Mouse (Mus musculus): ENCODE measurements around the gene Mroh2a. TPM values are rescaled to one million over a fixed set of nuclear protein-coding genes. Genes with fewer than 3 reads are reported as not detected.

Mroh2a gene
- polyA plus RNA-seq, 1 experiment from 2014 or later, result 1.3 TPM

- no peaks in the 10 kb centered on the region for H3K4me1 ChIP-seq
- no peak overlapping the region for H3K4me2 ChIP-seq (replicated peaks)
- H3K27me3 ChIP-seq, result no peaks in the 10 kb centered on the region
- no peak overlapping the region for H3K4me3 ChIP-seq
- H3K9ac ChIP-seq, result no peak overlapping the region
- peaks cover 79% of the 10 kb centered on the region for H3K9me3 ChIP-seq (replicated peaks)
- H3K36me3 ChIP-seq, result no peaks in the 10 kb centered on the region
- H3K27ac ChIP-seq, result no peak overlapping the region
- WGBS, result 67% methylated on average over 12 of the region's 12 CpGs
- ATAC-seq (ENCODE audit: low FRiP score), result no peak
Observed at GRCm38 (mm10) chr1:88307180-88307579, 80.4 kb downstream of the Mroh2a start.

- no peaks in the 10 kb centered on the region for H3K36me3 ChIP-seq
- WGBS, result 49% methylated on average over 2 of the region's 2 CpGs
- H3K4me3 ChIP-seq, result no peak overlapping the region
- ATAC-seq (ENCODE audit: low FRiP score), result 0 out of 2 replicates have a peak, but pooled peaks have one; percentile 17
- no peak overlapping the region for H3K9ac ChIP-seq
- no peak overlapping the region for H3K4me2 ChIP-seq (replicated peaks)
- no peaks in the 10 kb centered on the region for H3K27me3 ChIP-seq
- H3K27ac ChIP-seq, result no peak overlapping the region
- peaks cover 64% of the 10 kb centered on the region for H3K9me3 ChIP-seq (replicated peaks)
- H3K4me1 ChIP-seq, result no peaks in the 10 kb centered on the region
Observed at GRCm38 (mm10) chr1:88309020-88309419, 82.2 kb downstream of the Mroh2a start.

- H3K4me1 ChIP-seq, result no peaks in the 10 kb centered on the region
- H3K27me3 ChIP-seq, result no peaks in the 10 kb centered on the region
- no peak overlapping the region for H3K4me2 ChIP-seq (replicated peaks)
- H3K36me3 ChIP-seq, result no peaks in the 10 kb centered on the region
- no peak overlapping the region for H3K9ac ChIP-seq
- H3K27ac ChIP-seq, result no peak overlapping the region
- peaks cover 56% of the 10 kb centered on the region for H3K9me3 ChIP-seq (replicated peaks)
- ATAC-seq (ENCODE audit: low FRiP score), result peak; percentile 27; the same call in 1 of the 2 replicates
- no peak overlapping the region for H3K4me3 ChIP-seq
- 51% methylated on average over 3 of the region's 3 CpGs for WGBS
Observed at GRCm38 (mm10) chr1:88309905-88310304, 83.1 kb downstream of the Mroh2a start.

GRCm38 (mm10) chr1:88310349-88310748, 83.6 kb downstream of the Mroh2a start:
- Histone ChIP-seq H3K36me3 (no peaks in the 10 kb centered on the region), H3K27ac (no peak overlapping the region), H3K9ac (no peak overlapping the region), H3K4me2 (replicated peaks) (no peak overlapping the region), H3K4me3 (no peak overlapping the region), H3K27me3 (no peaks in the 10 kb centered on the region), H3K9me3 (replicated peaks) (peaks cover 52% of the 10 kb centered on the region), H3K4me1 (no peaks in the 10 kb centered on the region)
- 65% methylated on average over 3 of the region's 3 CpGs for WGBS
- peak; percentile 32; the same call in 1 of the 2 replicates for ATAC-seq (ENCODE audit: low FRiP score)

Other genes starting within 250 kb of the Mroh2a start
- gene Usp40, start 218.4 kb upstream of the Mroh2a start, polyA plus RNA-seq (2016; fragmentation: Nextera tagmentation; extraction: Ambion mirVana), result 35.9 and 37.2 TPM in 2 replicates
- not detected in 2 replicates for gene Ugt1a10, start 171.6 kb upstream of the Mroh2a start, polyA plus RNA-seq (2016; fragmentation: Nextera tagmentation; extraction: Ambion mirVana)
- gene Ugt1a9, start 156.2 kb upstream of the Mroh2a start, polyA plus RNA-seq (2016; fragmentation: Nextera tagmentation; extraction: Ambion mirVana), result not detected in 2 replicates
- gene Ugt1a8, start 139.2 kb upstream of the Mroh2a start, polyA plus RNA-seq (2016; fragmentation: Nextera tagmentation; extraction: Ambion mirVana), result not detected in 2 replicates
- gene Ugt1a7c, start 131.9 kb upstream of the Mroh2a start, polyA plus RNA-seq (2016; fragmentation: Nextera tagmentation; extraction: Ambion mirVana), result 0.80 and 1.4 TPM in 2 replicates
- gene Ugt1a6b, start 123.7 kb upstream of the Mroh2a start, polyA plus RNA-seq (2016; fragmentation: Nextera tagmentation; extraction: Ambion mirVana), result 0.47 and 1.0 TPM in 2 replicates
- 1.0 and 1.9 TPM in 2 replicates for gene Ugt1a6a, start 92.2 kb upstream of the Mroh2a start, polyA plus RNA-seq (2016; fragmentation: Nextera tagmentation; extraction: Ambion mirVana)
- gene Ugt1a5, start 61.0 kb upstream of the Mroh2a start, polyA plus RNA-seq (2016; fragmentation: Nextera tagmentation; extraction: Ambion mirVana), result not detected in 2 replicates
- 0.10 and 0.12 TPM in 2 replicates for gene Ugt1a2, start 26.4 kb upstream of the Mroh2a start, polyA plus RNA-seq (2016; fragmentation: Nextera tagmentation; extraction: Ambion mirVana)
- 14.1 and 19.0 TPM in 2 replicates for gene Dnajb3, start 21.2 kb upstream of the Mroh2a start, polyA plus RNA-seq (2016; fragmentation: Nextera tagmentation; extraction: Ambion mirVana)
- gene Ugt1a1, start 15.0 kb upstream of the Mroh2a start, polyA plus RNA-seq (2016; fragmentation: Nextera tagmentation; extraction: Ambion mirVana), result not detected in 2 replicates
- gene Hjurp, start 50.6 kb downstream of the Mroh2a start, polyA plus RNA-seq (2016; fragmentation: Nextera tagmentation; extraction: Ambion mirVana), result 167 and 169 TPM in 2 replicates
- not detected in 2 replicates for gene Trpm8, start 50.7 kb downstream of the Mroh2a start, polyA plus RNA-seq (2016; fragmentation: Nextera tagmentation; extraction: Ambion mirVana)
- gene Spp2, start 180.0 kb downstream of the Mroh2a start, polyA plus RNA-seq (2016; fragmentation: Nextera tagmentation; extraction: Ambion mirVana), result not detected in 2 replicates